Mouse (Mus musculus) layer of hippocampus, adult 9-11 months (tissue): ENCODE measurements around the gene Faim2.
A peak's percentile ranks its signal among the peaks of the same experiment; 100 is the strongest.

ENCODE experiments used
- DNase-seq: peaks from one replicate; pipeline ENCODE4 v3.0.0; 2022

The Faim2 gene

DNA sequence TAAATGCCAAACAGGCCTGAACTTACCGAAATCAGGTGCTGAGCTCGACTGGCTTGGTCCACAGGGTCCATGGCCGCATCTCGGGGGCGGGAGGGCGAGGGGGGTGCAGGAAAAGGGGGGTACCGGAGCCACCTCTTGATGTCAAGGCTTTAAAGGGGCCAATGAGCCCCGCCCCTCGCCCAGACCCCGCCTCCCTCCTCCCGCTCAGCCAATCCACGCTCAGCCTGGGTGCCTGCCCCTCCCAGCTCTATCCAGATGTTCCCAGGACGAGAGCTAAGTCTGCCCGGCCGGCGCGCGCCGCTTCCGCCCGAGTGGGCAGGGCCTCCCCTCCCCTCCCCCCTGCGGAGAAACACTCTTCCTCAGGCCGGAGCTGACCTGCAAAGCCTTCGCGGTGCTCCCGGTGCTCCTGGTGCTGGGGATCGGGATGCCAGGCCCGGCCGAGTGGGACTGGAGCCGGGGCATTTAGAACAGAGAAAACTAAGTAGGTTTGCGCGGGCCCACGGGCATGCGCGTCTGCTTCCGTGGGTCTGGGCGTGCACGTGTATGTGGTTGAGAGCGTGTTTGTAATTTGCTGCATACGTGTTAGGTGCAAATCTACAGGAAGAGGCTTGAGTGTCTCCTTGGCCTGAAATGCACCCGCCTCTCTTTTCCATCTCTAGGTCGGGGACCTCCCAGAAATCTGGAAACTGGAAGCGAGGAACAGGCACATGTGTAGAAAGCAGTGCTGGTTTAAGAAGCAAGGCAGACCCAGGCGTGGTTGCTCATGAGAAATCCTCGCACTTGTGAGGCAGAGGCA, 70.2 kb downstream of the Faim2 start, which contains the start of gene Nckap5l:
Nckap5l (minus strand) TSS at position 143 of the 796 bp plus-strand sequence.
- DNase-seq: peak; percentile 93

DNA sequence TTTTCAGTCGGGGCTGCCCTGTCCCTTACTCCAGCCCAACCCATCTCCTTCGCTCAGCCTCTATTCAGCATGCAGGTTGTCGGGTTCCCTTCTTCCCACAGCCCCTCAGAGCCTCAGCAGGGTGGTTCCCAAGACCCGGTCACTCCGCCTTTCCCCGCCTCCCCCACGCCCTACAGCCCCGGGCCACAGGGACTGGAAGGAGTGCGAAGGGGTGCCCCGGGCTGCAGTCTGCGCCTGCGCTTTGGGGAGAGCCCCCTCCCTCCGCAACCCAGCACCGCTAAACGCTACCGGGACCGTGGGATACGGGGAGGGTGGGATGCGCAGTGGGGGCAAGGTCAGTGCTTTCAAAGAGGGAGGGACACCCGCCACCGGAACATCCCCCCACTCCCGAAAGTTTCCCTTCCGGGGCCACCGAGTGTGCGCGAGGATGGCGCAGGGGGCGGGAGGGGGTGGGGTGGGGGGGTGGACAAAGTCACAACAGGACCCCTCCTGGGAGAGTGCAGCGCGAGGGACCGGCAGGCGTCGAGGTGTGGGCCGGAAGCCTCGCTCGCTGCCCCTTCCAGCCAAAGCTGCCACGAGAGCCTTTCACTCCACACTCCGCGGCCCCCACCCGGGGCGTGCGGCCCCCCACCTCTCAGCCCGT, 70.9 kb downstream of the Faim2 start:
- DNase-seq: peak; percentile 53

GRCm38 (mm10) chr15:99456338-99456962, 71.5 kb downstream of the Faim2 start:
- DNase-seq: no peak

- DNase-seq: no peak
Measured at GRCm38 (mm10) chr15:99455415-99455814, 72.5 kb downstream of the Faim2 start.

GRCm38 (mm10) chr15:99454585-99455279, 73.2 kb downstream of the Faim2 start:
- DNase-seq: no peak

GRCm38 (mm10) chr15:99453153-99453900, 74.6 kb downstream of the Faim2 start:
- no peak for DNase-seq

- no peak for DNase-seq
Measured at GRCm38 (mm10) chr15:99449751-99450280, 78.1 kb downstream of the Faim2 start.

DNA sequence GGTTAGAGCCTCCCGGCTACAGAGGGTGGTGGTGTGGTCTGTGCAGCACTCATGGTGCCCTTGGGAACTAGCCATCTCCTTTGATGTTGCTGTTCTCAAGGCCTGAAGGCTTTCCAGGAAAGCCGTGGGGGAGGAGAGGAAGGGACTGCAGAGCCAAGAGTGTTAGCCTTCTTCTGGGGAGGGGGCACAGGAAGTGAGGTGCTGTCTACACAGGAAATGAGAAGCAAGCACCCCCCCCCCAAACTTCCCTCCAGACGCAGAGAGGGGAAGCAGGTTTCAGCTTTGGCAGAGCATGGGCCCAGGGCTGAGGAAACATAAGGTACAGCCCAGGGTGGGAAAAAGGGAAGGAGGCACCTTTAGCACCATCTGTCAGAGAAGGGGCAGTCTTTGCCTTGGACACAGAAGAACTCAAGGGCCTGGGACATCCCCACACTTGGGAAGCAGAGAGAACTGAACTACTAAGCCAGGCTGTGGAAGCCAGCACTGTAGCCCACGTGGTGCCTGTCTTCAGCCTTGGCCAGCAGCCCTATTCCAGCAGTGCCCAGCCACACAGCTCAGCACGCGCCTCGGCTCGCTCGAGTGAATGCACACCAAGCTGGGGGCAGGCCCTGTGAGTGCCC, 78.7 kb downstream of the Faim2 start:
- DNase-seq: peak; percentile 57
